Mouse (Mus musculus) neural tube, embryonic 11.5 days (tissue): ENCODE results near the gene Zranb1. TPM values are rescaled to one million over a fixed set of nuclear protein-coding genes. Genes with fewer than 3 reads are reported as not detected.

Source experiments
- ATAC-seq: fragments of 200-750 bp; cut with Nextera tagmentation; 2 replicates; pipeline ENCODE4 v1.8.0; 2017; ENCODE audit warnings: moderate number of reproducible peaks, mild to moderate bottlenecking, moderate TSS enrichment, moderate library complexity; ENCODE audit not compliant: insufficient read depth, low FRiP score, low TSS enrichment
- DNase-seq: peaks from one replicate; pipeline ENCODE4 v3.0.0-alpha.2; 2015; ENCODE audit warnings: low spot score
- H3K27ac ChIP-seq: fragments of 300-500 bp; sonication (generic); 2 replicates; pipeline ENCODE4 v1.5.1; 2014; ENCODE audit warnings: low read depth, mild to moderate bottlenecking, low read length
- H3K27me3 ChIP-seq: fragments of 300-500 bp; sonication (generic); 2 replicates; pipeline ENCODE4 v1.6.1; 2014; ENCODE audit warnings: mild to moderate bottlenecking, low read length, mixed read lengths; ENCODE audit not compliant: control insufficient read depth, insufficient read depth
- H3K36me3 ChIP-seq: fragments of 300-500 bp; sonication (generic); 2 replicates; pipeline ENCODE4 v1.6.1; 2014; ENCODE audit warnings: mild to moderate bottlenecking, low read length, moderate library complexity, mixed read lengths; ENCODE audit not compliant: control insufficient read depth, insufficient read depth
- H3K4me1 ChIP-seq: fragments of 300-500 bp; sonication (generic); 2 replicates; pipeline ENCODE4 v1.6.1; 2014; ENCODE audit warnings: low read length, mixed read lengths; ENCODE audit not compliant: control insufficient read depth, insufficient read depth
- H3K4me2 ChIP-seq: fragments of 300-500 bp; sonication (generic); 2 replicates; pipeline ENCODE4 v1.6.1; 2014; ENCODE audit warnings: low read depth, mild to moderate bottlenecking, moderate library complexity
- H3K4me3 ChIP-seq: fragments of 300-500 bp; sonication (generic); 2 replicates; pipeline ENCODE4 v1.5.1; 2014; ENCODE audit warnings: low read depth, low read length
- H3K9ac ChIP-seq: fragments of 300-500 bp; sonication (generic); 2 replicates; pipeline ENCODE4 v1.6.1; 2014; ENCODE audit warnings: mild to moderate bottlenecking, low read length
- H3K9me3 ChIP-seq: fragments of 300-500 bp; sonication (generic); 2 replicates; pipeline ENCODE4 v1.6.1; 2016; ENCODE audit warnings: low read length; ENCODE audit not compliant: control insufficient read depth
- WGBS: fragments of 180-500 bp; shearing (Covaris S2); extraction: QIAGEN DNeasy Blood & Tissue Kit; methylation state at CpG from one replicate; pipeline ENCODE4 v1.1.7; 2014; 5-methylcytosine and 5-hydroxymethylcytosine counted together
- polyA plus RNA-seq: library from polyadenylated mRNA; unstranded; fragments of >200 nt; fragmentation: Nextera tagmentation; extraction: Ambion mirVana; gene quantifications from 2 replicates; pipeline ENCODE4 v1.2.1, GENCODE M21; 2014

Zranb1 gene
- polyA plus RNA-seq, 1 experiment from 2014 or later: 17.8 TPM

- no peak overlapping the region for H3K27ac ChIP-seq
- H3K36me3 ChIP-seq: no peaks in the 10 kb centered on the region
- H3K9me3 ChIP-seq: no peaks in the 10 kb centered on the region
- ATAC-seq (no peak), DNase-seq (no peak)
- no peaks in the 10 kb centered on the region for H3K4me1 ChIP-seq
- no peak overlapping the region for H3K9ac ChIP-seq
- H3K27me3 ChIP-seq: no peaks in the 10 kb centered on the region
- no peak overlapping the region for H3K4me3 ChIP-seq
- no peak overlapping the region for H3K4me2 ChIP-seq
- WGBS: 87% methylated on average over 5 of the region's 5 CpGs
Measured at GRCm38 (mm10) chr7:132891561-132892310, 39.2 kb upstream of the Zranb1 start.

GRCm38 (mm10) chr7:132892311-132892661 is 38.7 kb upstream of the Zranb1 start:
- Histone ChIP-seq H3K27ac (no peak overlapping the region), H3K9me3 (no peaks in the 10 kb centered on the region), H3K4me2 (no peak overlapping the region), H3K9ac (no peak overlapping the region), H3K36me3 (no peaks in the 10 kb centered on the region), H3K4me3 (no peak overlapping the region), H3K27me3 (no peaks in the 10 kb centered on the region), H3K4me1 (no peaks in the 10 kb centered on the region)
- ATAC-seq: no peak
- no peak for DNase-seq
- 68% methylated on average over 4 of the region's 4 CpGs for WGBS

- Histone ChIP-seq H3K27ac (no peak overlapping the region), H3K4me2 (no peak overlapping the region), H3K4me3 (no peak overlapping the region), H3K9me3 (no peaks in the 10 kb centered on the region), H3K9ac (no peak overlapping the region), H3K36me3 (no peaks in the 10 kb centered on the region), H3K27me3 (no peaks in the 10 kb centered on the region), H3K4me1 (no peaks in the 10 kb centered on the region)
- DNase-seq (no peak), ATAC-seq (no peak)
- WGBS: 78% methylated on average over 7 of the region's 7 CpGs
Measured at GRCm38 (mm10) chr7:132892806-132893205, 38.1 kb upstream of the Zranb1 start.

- no peak overlapping the region for H3K27ac ChIP-seq
- no peaks in the 10 kb centered on the region for H3K36me3 ChIP-seq
- no peak overlapping the region for H3K4me3 ChIP-seq
- no peaks in the 10 kb centered on the region for H3K9me3 ChIP-seq
- H3K4me1 ChIP-seq: no peaks in the 10 kb centered on the region
- H3K4me2 ChIP-seq: no peak overlapping the region
- H3K9ac ChIP-seq: no peak overlapping the region
- no peaks in the 10 kb centered on the region for H3K27me3 ChIP-seq
- no peak for ATAC-seq
- 84% methylated on average over 1 of the region's 1 CpGs for WGBS
- DNase-seq: no peak
Measured at GRCm38 (mm10) chr7:132893336-132893735, 37.6 kb upstream of the Zranb1 start.

- 84% methylated on average over 7 of the region's 7 CpGs for WGBS
- no peak overlapping the region for H3K9ac ChIP-seq
- no peak overlapping the region for H3K4me3 ChIP-seq
- ATAC-seq (no peak), DNase-seq (no peak)
- no peaks in the 10 kb centered on the region for H3K9me3 ChIP-seq
- H3K36me3 ChIP-seq: no peaks in the 10 kb centered on the region
- H3K4me2 ChIP-seq: no peak overlapping the region
- no peaks in the 10 kb centered on the region for H3K4me1 ChIP-seq
- no peaks in the 10 kb centered on the region for H3K27me3 ChIP-seq
- H3K27ac ChIP-seq: no peak overlapping the region
Measured at GRCm38 (mm10) chr7:132894841-132895555, 35.9 kb upstream of the Zranb1 start.

GRCm38 (mm10) chr7:132896206-132896815 is 34.6 kb upstream of the Zranb1 start:
- Histone ChIP-seq H3K4me2 (no peak overlapping the region), H3K4me3 (no peak overlapping the region), H3K36me3 (no peaks in the 10 kb centered on the region), H3K9me3 (no peaks in the 10 kb centered on the region), H3K27ac (no peak overlapping the region), H3K9ac (no peak overlapping the region), H3K27me3 (no peaks in the 10 kb centered on the region), H3K4me1 (no peaks in the 10 kb centered on the region)
- DNase-seq (no peak), ATAC-seq (no peak)
- 91% methylated on average over 9 of the region's 9 CpGs for WGBS

- Histone ChIP-seq H3K36me3 (no peaks in the 10 kb centered on the region), H3K4me1 (no peaks in the 10 kb centered on the region), H3K27ac (no peak overlapping the region)
Measured at GRCm38 (mm10) chr7:132897258-132897657, 33.7 kb upstream of the Zranb1 start.

GRCm38 (mm10) chr7:132898234-132898633 is 32.7 kb upstream of the Zranb1 start:
- Histone ChIP-seq H3K4me2 (no peak overlapping the region), H3K27me3 (no peaks in the 10 kb centered on the region), H3K27ac (no peak overlapping the region), H3K4me1 (no peaks in the 10 kb centered on the region), H3K36me3 (no peaks in the 10 kb centered on the region), H3K9ac (no peak overlapping the region), H3K4me3 (no peak overlapping the region), H3K9me3 (no peaks in the 10 kb centered on the region)
- WGBS: 94% methylated on average over 2 of the region's 2 CpGs
- ATAC-seq: no peak
- no peak for DNase-seq

More at GRCm38 (mm10) chr7:132897258-132897657, 33.7 kb upstream of the Zranb1 start:
- no peak for ATAC-seq
- no peaks in the 10 kb centered on the region for H3K27me3 ChIP-seq
- H3K9ac ChIP-seq: no peak overlapping the region
- H3K4me2 ChIP-seq: no peak overlapping the region
- no peaks in the 10 kb centered on the region for H3K9me3 ChIP-seq
- WGBS: 81% methylated on average over 10 of the region's 10 CpGs
- no peak overlapping the region for H3K4me3 ChIP-seq
- DNase-seq: no peak
